Mouse (Mus musculus) liver, embryonic 16.5 days (tissue): ENCODE measurements around the gene Fam135a. TPM values are rescaled to one million over a fixed set of nuclear protein-coding genes. Genes with fewer than 3 reads are reported as not detected.

Experiments
- ATAC-seq: fragments of 200-750 bp; cut with Nextera tagmentation; 2 replicates; pipeline ENCODE4 v1.8.0; 2017; ENCODE audit warnings: low read depth, mild to moderate bottlenecking, moderate number of reproducible peaks, moderate library complexity
- H3K27ac ChIP-seq: fragments of 300-500 bp; sonication (generic); 2 replicates; pipeline ENCODE4 v1.5.1; 2014; ENCODE audit warnings: mild to moderate bottlenecking, low read length
- H3K27me3 ChIP-seq: fragments of 300-500 bp; sonication (generic); 2 replicates; pipeline ENCODE4 v1.6.1; 2014; ENCODE audit warnings: low read depth, low read length, mixed read lengths; ENCODE audit not compliant: control insufficient read depth, insufficient read depth
- H3K36me3 ChIP-seq: fragments of 300-500 bp; sonication (generic); 2 replicates; pipeline ENCODE4 v1.6.1; 2014; ENCODE audit warnings: mild to moderate bottlenecking; ENCODE audit not compliant: control insufficient read depth, insufficient read depth
- H3K4me1 ChIP-seq: fragments of 300-500 bp; sonication (generic); 2 replicates; pipeline ENCODE4 v1.6.1; 2014; ENCODE audit warnings: low read depth, low read length, mixed read lengths; ENCODE audit not compliant: control insufficient read depth
- H3K4me2 ChIP-seq: fragments of 300-500 bp; sonication (generic); 2 replicates; pipeline ENCODE4 v1.6.1; 2014; ENCODE audit warnings: low read depth, low read length, mixed read lengths
- H3K4me3 ChIP-seq: fragments of 300-500 bp; sonication (generic); 2 replicates; pipeline ENCODE4 v1.5.1; 2014; ENCODE audit warnings: low read depth, mild to moderate bottlenecking, low read length
- H3K9ac ChIP-seq: fragments of 300-500 bp; sonication (generic); 2 replicates; pipeline ENCODE4 v1.6.1; 2014; ENCODE audit warnings: low read depth, low read length
- H3K9me3 ChIP-seq: fragments of 300-500 bp; sonication (generic); replicated peaks from 2 replicates; pipeline ENCODE4 v1.6.1; 2016; ENCODE audit warnings: low read length; ENCODE audit not compliant: control insufficient read depth
- WGBS: fragments of 180-500 bp; shearing (Covaris S2); extraction: QIAGEN DNeasy Blood & Tissue Kit; methylation state at CpG from one replicate; pipeline ENCODE4 v1.1.7; 2014; ENCODE audit not compliant: insufficient replicate concordance; 5-methylcytosine and 5-hydroxymethylcytosine counted together
- polyA plus RNA-seq: library from polyadenylated mRNA; unstranded; fragments of >200 nt; fragmentation: Nextera tagmentation; extraction: Ambion mirVana; gene quantifications from 2 replicates; pipeline ENCODE4 v1.2.1, GENCODE M21; 2015

Gene Fam135a
- polyA plus RNA-seq, 1 experiment from 2014 or later, result 5.2 TPM

- Histone ChIP-seq H3K27me3 (no peaks in the 10 kb centered on the region), H3K27ac (no peak overlapping the region), H3K4me1 (no peaks in the 10 kb centered on the region), H3K36me3 (no peaks in the 10 kb centered on the region), H3K4me3 (no peak overlapping the region), H3K9me3 (no peaks in the 10 kb centered on the region), H3K9ac (no peak overlapping the region), H3K4me2 (no peak overlapping the region)
- WGBS, result 40% methylated on average over 2 of the region's 2 CpGs
- no peak for ATAC-seq
Measured at GRCm38 (mm10) chr1:24033759-24034423, 66.2 kb downstream of the Fam135a start.

GRCm38 (mm10) chr1:24010821-24011220 is 89.3 kb downstream of the Fam135a start:
- Histone ChIP-seq H3K9me3 (no peaks in the 10 kb centered on the region), H3K9ac (no peak overlapping the region), H3K4me3 (no peak overlapping the region), H3K27ac (no peak overlapping the region), H3K27me3 (no peaks in the 10 kb centered on the region), H3K4me1 (no peaks in the 10 kb centered on the region), H3K36me3 (no peaks in the 10 kb centered on the region), H3K4me2 (no peak overlapping the region)
- WGBS, result 67% methylated on average over 6 of the region's 6 CpGs
- no peak for ATAC-seq

- WGBS, result 68% methylated on average over 6 of the region's 6 CpGs
- no peak for ATAC-seq
- Histone ChIP-seq H3K36me3 (no peaks in the 10 kb centered on the region), H3K9me3 (no peaks in the 10 kb centered on the region), H3K27me3 (no peaks in the 10 kb centered on the region), H3K4me2 (no peak overlapping the region), H3K9ac (no peak overlapping the region), H3K27ac (no peak overlapping the region), H3K4me1 (no peaks in the 10 kb centered on the region), H3K4me3 (no peak overlapping the region)
Measured at GRCm38 (mm10) chr1:24010016-24010415, 90.1 kb downstream of the Fam135a start.

- H3K4me2 ChIP-seq, result no peak overlapping the region
Measured at GRCm38 (mm10) chr1:24007621-24008020, 92.5 kb downstream of the Fam135a start.

GRCm38 (mm10) chr1:24005070-24005804 is 94.9 kb downstream of the Fam135a start, which contains the start of gene Sdhaf4:
Gene Sdhaf4, minus strand, starts transcription at chr1:24005656.
- under 1% methylated on average over 47 of the region's 47 CpGs for WGBS
- Histone ChIP-seq H3K9ac (peak within 1 kb of the TSS; percentile 90), H3K27ac (peak within 1 kb of the TSS; percentile 50), H3K4me3 (peak within 1 kb of the TSS; percentile 78), H3K36me3 (no peaks in the 10 kb centered on the region; the same call in 1 of the 2 replicates), H3K4me2 (peak within 1 kb of the TSS; percentile 81), H3K9me3 (no peaks in the 10 kb centered on the region), H3K4me1 (0 out of 2 replicates have a peak, but pooled peaks cover 2% of the 10 kb centered on the region), H3K27me3 (no peaks in the 10 kb centered on the region)
- ATAC-seq, result peak; percentile 95

More at GRCm38 (mm10) chr1:24007621-24008020, 92.5 kb downstream of the Fam135a start:
- Histone ChIP-seq H3K9ac (no peak overlapping the region), H3K4me3 (no peak overlapping the region), H3K27me3 (no peaks in the 10 kb centered on the region), H3K4me1 (0 out of 2 replicates have a peak, but pooled peaks cover 2% of the 10 kb centered on the region), H3K9me3 (no peaks in the 10 kb centered on the region), H3K36me3 (no peaks in the 10 kb centered on the region; the same call in 1 of the 2 replicates), H3K27ac (no peak overlapping the region)
- 70% methylated on average over 8 of the region's 8 CpGs for WGBS
- ATAC-seq, result no peak

GRCm38 (mm10) chr1:23999318-23999717 is 100.8 kb downstream of the Fam135a start:
- no peak for ATAC-seq
- no peak overlapping the region for H3K27ac ChIP-seq
- H3K36me3 ChIP-seq, result peaks cover 4% of the 10 kb centered on the region
- WGBS, result 72% methylated on average over 5 of the region's 5 CpGs
- no peak overlapping the region for H3K9ac ChIP-seq
- H3K27me3 ChIP-seq, result no peaks in the 10 kb centered on the region
- no peaks in the 10 kb centered on the region for H3K4me1 ChIP-seq
- H3K9me3 ChIP-seq, result no peaks in the 10 kb centered on the region
- H3K4me3 ChIP-seq, result no peak overlapping the region
- no peak overlapping the region for H3K4me2 ChIP-seq

- H3K4me1 ChIP-seq, result no peaks in the 10 kb centered on the region
- no peak overlapping the region for H3K9ac ChIP-seq
- H3K4me2 ChIP-seq, result no peak overlapping the region
- no peak overlapping the region for H3K4me3 ChIP-seq
- no peak overlapping the region for H3K27ac ChIP-seq
- H3K9me3 ChIP-seq, result no peaks in the 10 kb centered on the region
- peaks cover 4% of the 10 kb centered on the region for H3K36me3 ChIP-seq
- no peaks in the 10 kb centered on the region for H3K27me3 ChIP-seq
- WGBS, result 85% methylated on average over 7 of the region's 7 CpGs
- ATAC-seq, result no peak
Measured at GRCm38 (mm10) chr1:23998866-23999265, 101.3 kb downstream of the Fam135a start.

GRCm38 (mm10) chr1:23998120-23998810 is 101.9 kb downstream of the Fam135a start:
- Histone ChIP-seq H3K36me3 (peaks cover 4% of the 10 kb centered on the region), H3K9me3 (no peaks in the 10 kb centered on the region), H3K27ac (no peak overlapping the region), H3K4me3 (no peak overlapping the region), H3K4me2 (no peak overlapping the region), H3K9ac (no peak overlapping the region), H3K27me3 (no peaks in the 10 kb centered on the region), H3K4me1 (no peaks in the 10 kb centered on the region)
- ATAC-seq, result peak; percentile 16
- 43% methylated on average over 7 of the region's 7 CpGs for WGBS
